Mouse (Mus musculus): Measurements from ENCODE around the gene 6720489N17Rik. TPM values are rescaled to one million over a fixed set of nuclear protein-coding genes. Genes with fewer than 3 reads are reported as not detected.
"Not testable (repeated sequence)": the region's sequence is repeated elsewhere in the genome, so short reads cannot be mapped to it uniquely, and the experiment has no call there.

The 6720489N17Rik gene
- polyA plus RNA-seq, 1 experiment from 2014 or later = 6.7 TPM

DNA sequence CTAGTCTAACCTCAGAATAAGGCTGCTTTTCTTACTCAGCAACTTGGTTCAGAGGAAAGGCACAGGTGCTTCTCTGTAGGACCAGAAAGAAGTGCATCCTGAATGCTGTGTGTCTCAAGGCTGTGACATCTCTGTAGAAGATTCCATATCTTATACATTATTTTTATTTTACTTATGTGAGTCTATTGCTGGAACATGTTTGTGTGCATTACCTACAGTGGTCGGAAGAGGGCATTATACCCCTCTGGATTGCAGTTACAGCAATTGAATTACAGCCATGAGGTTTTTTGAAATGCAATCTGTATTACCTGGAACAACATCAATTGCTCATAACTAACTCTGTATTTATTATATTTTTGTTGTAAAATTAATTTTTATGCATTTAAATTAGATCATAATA lies 62.3 kb downstream of the 6720489N17Rik start:
- not testable (repeated sequence) for H3K27ac ChIP-seq; H3K4me3 ChIP-seq (replicated peaks; ENCODE audit: low read depth, low read length); H3K9ac ChIP-seq (ENCODE audit: low read depth, low read length); H3K4me2 ChIP-seq (ENCODE audit: low read length); H3K4me1 ChIP-seq (replicated peaks; ENCODE audit: insufficient read depth, low read length); H3K36me3 ChIP-seq (ENCODE audit: insufficient read depth, low read length); ATAC-seq (replicated peaks; ENCODE audit: low FRiP score, low read depth); H3K27me3 ChIP-seq (ENCODE audit: insufficient read depth, low read length); DNase-seq (ENCODE audit: low spot score); H3K9me3 ChIP-seq (replicated peaks; ENCODE audit: low read length)
- WGBS = 15% methylated on average over 1 of the region's 1 CpGs
- peak; percentile 37; the same call in 1 of the 2 replicates for TF ChIP-seq CTCF (IDR thresholded peaks at IDR 0.05; ENCODE audit: low read depth)

DNA sequence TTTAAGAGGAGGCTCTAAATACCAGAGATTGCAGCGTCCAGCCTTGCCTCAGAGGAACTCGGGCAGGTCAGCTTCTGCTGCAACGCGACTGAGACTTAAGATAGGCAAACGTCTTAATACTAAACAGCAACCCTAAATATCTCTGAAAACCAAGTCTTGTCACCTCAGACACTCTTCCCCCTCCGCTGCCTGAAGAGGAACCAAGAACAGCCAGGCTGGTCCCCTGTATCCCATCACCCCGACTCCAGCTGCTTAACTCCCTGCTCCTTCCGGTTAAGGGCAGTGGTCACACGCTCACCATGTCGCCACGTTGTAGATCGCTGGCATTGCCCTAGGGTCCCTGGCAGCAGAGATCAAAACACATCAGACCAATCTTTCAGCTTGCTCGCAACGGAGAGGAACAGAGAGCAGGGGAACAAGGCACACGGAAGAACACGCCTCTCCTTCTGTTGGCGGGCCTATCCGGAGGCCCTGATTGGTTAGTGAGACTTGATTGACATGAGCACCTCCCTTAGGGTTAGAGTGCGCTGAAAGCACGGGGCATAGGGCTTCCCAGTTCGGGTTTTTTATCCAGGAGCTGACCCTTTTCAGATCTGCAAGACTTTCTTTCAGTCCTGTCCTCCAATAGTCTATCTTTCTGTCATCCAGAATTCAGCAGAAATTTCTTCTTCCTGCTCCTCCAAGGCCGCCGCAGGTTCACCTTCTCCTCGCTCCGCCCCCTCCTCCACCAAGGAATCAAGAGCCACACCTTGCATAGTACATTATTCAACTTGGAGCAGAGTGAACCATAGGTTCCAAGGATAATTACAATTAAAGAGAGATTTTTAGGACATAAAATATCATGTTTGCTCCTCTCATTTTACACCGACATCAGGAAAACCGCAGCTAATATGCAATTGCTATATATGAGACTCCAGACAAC lies 65.5 kb downstream of the 6720489N17Rik start, which contains the start of gene Zfp935:
Zfp935 (minus strand) TSS at position 323 of the 922 bp plus-strand sequence.
- not testable (repeated sequence) for H3K27ac ChIP-seq; H3K9me3 ChIP-seq (replicated peaks; ENCODE audit: low read length); H3K36me3 ChIP-seq (ENCODE audit: insufficient read depth, low read length); ATAC-seq (replicated peaks; ENCODE audit: low FRiP score, low read depth); H3K9ac ChIP-seq (ENCODE audit: low read depth, low read length); H3K27me3 ChIP-seq (ENCODE audit: insufficient read depth, low read length); H3K4me1 ChIP-seq (replicated peaks; ENCODE audit: insufficient read depth, low read length)
- WGBS = 2% methylated on average over 25 of the region's 27 CpGs
- peak within 1 kb of the TSS; percentile 42 for H3K4me3 ChIP-seq (replicated peaks; ENCODE audit: low read depth, low read length)
- H3K4me2 ChIP-seq (ENCODE audit: low read length) = peak within 1 kb of the TSS; percentile 46
- peak; percentile 2 for DNase-seq (ENCODE audit: low spot score)

Small RNAs within 50 kb of the gene (microRNA-seq; reads per million reads assigned to microRNA genes)
- gene Gm24020 = not detected

Other genes with a start within 250 kb of the 6720489N17Rik start
- gene Gm3604, start 241.0 kb downstream of the 6720489N17Rik start, polyA plus RNA-seq (2015; fragmentation: Nextera tagmentation; extraction: Ambion mirVana) = 5.2 TPM in 2 replicates
- gene Gm49359, start 157.3 kb downstream of the 6720489N17Rik start, polyA plus RNA-seq (2015; fragmentation: Nextera tagmentation; extraction: Ambion mirVana) = 6.7 and 7.8 TPM in 2 replicates
- 0.36 TPM in 1 of 2 replicates, not detected in the other for gene Zfp935, start 65.7 kb downstream of the 6720489N17Rik start, polyA plus RNA-seq (2015; fragmentation: Nextera tagmentation; extraction: Ambion mirVana)
- 12.5 and 12.7 TPM in 2 replicates for gene Zfp934, start 53.0 kb downstream of the 6720489N17Rik start, polyA plus RNA-seq (2015; fragmentation: Nextera tagmentation; extraction: Ambion mirVana)
- 18.6 and 19.1 TPM in 2 replicates for gene Platr25, start 136.5 kb upstream of the 6720489N17Rik start, polyA plus RNA-seq (2015; fragmentation: Nextera tagmentation; extraction: Ambion mirVana)
- gene Gm5141, start 161.6 kb upstream of the 6720489N17Rik start, polyA plus RNA-seq (2015; fragmentation: Nextera tagmentation; extraction: Ambion mirVana) = 6.1 and 6.7 TPM in 2 replicates
- gene Fbp2, start 234.2 kb upstream of the 6720489N17Rik start, polyA plus RNA-seq (2015; fragmentation: Nextera tagmentation; extraction: Ambion mirVana) = 34.4 and 40.9 TPM in 2 replicates

Measured in kidney, postnatal 0 days (tissue).